Mouse (Mus musculus): ENCODE measurements around the gene Pth2r. TPM values are rescaled to one million over a fixed set of nuclear protein-coding genes. Genes with fewer than 3 reads are reported as not detected.

Pth2r gene
- polyA plus RNA-seq (2014; fragmentation: Illumina TruSeq; extraction: RNeasy Lipid Tissue Mini Kit (QIAGEN cat#74804); ENCODE audit: low read depth, low replicate concordance): not detected

GRCm38 (mm10) chr1:65281756-65282155, at the start of gene Pth2r:
Gene Pth2r (plus strand): TSS chr1:65282056.

Other genes with a start within 250 kb of the Pth2r start
- gene Akr1cl, start 249.3 kb upstream of the Pth2r start, polyA plus RNA-seq (2014; fragmentation: Illumina TruSeq; extraction: RNeasy Lipid Tissue Mini Kit (QIAGEN cat#74804); ENCODE audit: low read depth, low replicate concordance): not detected
- not detected for gene Cryge, start 230.9 kb upstream of the Pth2r start, polyA plus RNA-seq (2014; fragmentation: Illumina TruSeq; extraction: RNeasy Lipid Tissue Mini Kit (QIAGEN cat#74804); ENCODE audit: low read depth, low replicate concordance)
- not detected for gene Crygd, start 218.6 kb upstream of the Pth2r start, polyA plus RNA-seq (2014; fragmentation: Illumina TruSeq; extraction: RNeasy Lipid Tissue Mini Kit (QIAGEN cat#74804); ENCODE audit: low read depth, low replicate concordance)
- not detected for gene Crygc, start 208.4 kb upstream of the Pth2r start, polyA plus RNA-seq (2014; fragmentation: Illumina TruSeq; extraction: RNeasy Lipid Tissue Mini Kit (QIAGEN cat#74804); ENCODE audit: low read depth, low replicate concordance)
- not detected for gene Crygb, start 199.8 kb upstream of the Pth2r start, polyA plus RNA-seq (2014; fragmentation: Illumina TruSeq; extraction: RNeasy Lipid Tissue Mini Kit (QIAGEN cat#74804); ENCODE audit: low read depth, low replicate concordance)
- not detected for gene Cryga, start 178.7 kb upstream of the Pth2r start, polyA plus RNA-seq (2014; fragmentation: Illumina TruSeq; extraction: RNeasy Lipid Tissue Mini Kit (QIAGEN cat#74804); ENCODE audit: low read depth, low replicate concordance)
- gene Gm28845, start 162.5 kb upstream of the Pth2r start, polyA plus RNA-seq (2014; fragmentation: Illumina TruSeq; extraction: RNeasy Lipid Tissue Mini Kit (QIAGEN cat#74804); ENCODE audit: low read depth, low replicate concordance): not detected
- not detected for gene D630023F18Rik, start 158.8 kb upstream of the Pth2r start, polyA plus RNA-seq (2014; fragmentation: Illumina TruSeq; extraction: RNeasy Lipid Tissue Mini Kit (QIAGEN cat#74804); ENCODE audit: low read depth, low replicate concordance)
- 795 TPM for gene Idh1, start 95.6 kb upstream of the Pth2r start, polyA plus RNA-seq (2014; fragmentation: Illumina TruSeq; extraction: RNeasy Lipid Tissue Mini Kit (QIAGEN cat#74804); ENCODE audit: low read depth, low replicate concordance)
- 8.8 TPM for gene Pikfyve, start 95.4 kb upstream of the Pth2r start, polyA plus RNA-seq (2014; fragmentation: Illumina TruSeq; extraction: RNeasy Lipid Tissue Mini Kit (QIAGEN cat#74804); ENCODE audit: low read depth, low replicate concordance)